Mouse (Mus musculus): ENCODE data around the gene Usp13.

DNA sequence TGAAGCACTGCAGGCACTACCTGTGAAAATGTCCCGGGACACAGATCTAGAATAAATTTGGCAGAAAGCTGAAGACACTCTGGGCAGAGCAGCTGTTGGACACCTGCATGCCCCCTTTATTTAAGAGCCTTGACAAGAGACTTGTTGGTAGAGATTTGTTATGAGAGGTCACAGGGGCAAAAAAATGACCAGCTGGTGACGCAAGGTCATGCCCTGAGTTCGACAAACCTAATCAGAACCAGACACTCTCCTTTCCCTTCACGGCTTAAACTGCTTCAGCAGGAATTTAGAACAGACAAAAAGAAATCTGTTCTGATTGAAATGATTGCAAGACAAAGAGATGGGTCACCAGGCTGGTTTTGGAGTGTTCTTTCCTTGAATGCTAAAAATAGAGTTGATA is 162.6 kb downstream of the Usp13 start:
- TF ChIP-seq CTCF (IDR thresholded peaks at IDR 0.05; ENCODE audit: extremely low read depth, insufficient read depth, low read length): no peak
- no peak for TF ChIP-seq POLR2A (IDR thresholded peaks at IDR 0.05; ENCODE audit: extremely low read depth, insufficient read depth, low read length)
